Mouse (Mus musculus): ENCODE measurements at regions not wholly inside any gene's neighbourhood (a gene's known extent, or its start where the extent isn't known, plus 50 kb on each side); places are given as distances from the start of the nearest gene placed in this dataset.

- 95% methylated on average over 4 of the region's 4 CpGs for WGBS
- Histone ChIP-seq H3K4me3 (replicated peaks; ENCODE audit: insufficient read depth, low read depth, low read length) (no peak overlapping the region), H3K27me3 (ENCODE audit: control insufficient read depth, insufficient read depth, low read length) (no peaks in the 10 kb centered on the region), H3K4me1 (ENCODE audit: control insufficient read depth, insufficient read depth, low read length) (no peaks in the 10 kb centered on the region), H3K27ac (ENCODE audit: insufficient read depth, low read length) (no peak overlapping the region)
- TF ChIP-seq CTCF (IDR thresholded peaks at IDR 0.05; ENCODE audit: borderline replicate concordance, insufficient read depth, low read depth, low read length) (no peak), POLR2A (IDR thresholded peaks at IDR 0.05; ENCODE audit: borderline replicate concordance, insufficient read depth, low read length) (no peak)
- no peak for DNase-seq
Measured at GRCm38 (mm10) chr3:50674860-50675566, 231.6 kb upstream of the Slc7a11 start.

GRCm38 (mm10) chr3:50665316-50665715 is 221.9 kb upstream of the Slc7a11 start:
- 26% methylated on average over 6 of the region's 6 CpGs for WGBS

GRCm38 (mm10) chr3:50660966-50661365 is 217.6 kb upstream of the Slc7a11 start:
- TF ChIP-seq POLR2A (IDR thresholded peaks at IDR 0.05; ENCODE audit: borderline replicate concordance, insufficient read depth, low read length) (no peak), CTCF (IDR thresholded peaks at IDR 0.05; ENCODE audit: borderline replicate concordance, insufficient read depth, low read depth, low read length) (no peak)
- Histone ChIP-seq H3K27ac (ENCODE audit: insufficient read depth, low read length) (no peak overlapping the region), H3K4me1 (ENCODE audit: control insufficient read depth, insufficient read depth, low read length) (no peaks in the 10 kb centered on the region), H3K4me3 (replicated peaks; ENCODE audit: insufficient read depth, low read depth, low read length) (no peak overlapping the region), H3K27me3 (ENCODE audit: control insufficient read depth, insufficient read depth, low read length) (no peaks in the 10 kb centered on the region)
- WGBS = 34% methylated on average over 7 of the region's 7 CpGs
- no peak for DNase-seq

More at GRCm38 (mm10) chr3:50665316-50665715, 221.9 kb upstream of the Slc7a11 start:
- TF ChIP-seq POLR2A (IDR thresholded peaks at IDR 0.05; ENCODE audit: borderline replicate concordance, insufficient read depth, low read length) (no peak), CTCF (IDR thresholded peaks at IDR 0.05; ENCODE audit: borderline replicate concordance, insufficient read depth, low read depth, low read length) (no peak)
- Histone ChIP-seq H3K4me1 (ENCODE audit: control insufficient read depth, insufficient read depth, low read length) (no peaks in the 10 kb centered on the region), H3K4me3 (replicated peaks; ENCODE audit: insufficient read depth, low read depth, low read length) (no peak overlapping the region), H3K27ac (ENCODE audit: insufficient read depth, low read length) (no peak overlapping the region), H3K27me3 (ENCODE audit: control insufficient read depth, insufficient read depth, low read length) (no peaks in the 10 kb centered on the region)
- DNase-seq = no peak

DNA sequence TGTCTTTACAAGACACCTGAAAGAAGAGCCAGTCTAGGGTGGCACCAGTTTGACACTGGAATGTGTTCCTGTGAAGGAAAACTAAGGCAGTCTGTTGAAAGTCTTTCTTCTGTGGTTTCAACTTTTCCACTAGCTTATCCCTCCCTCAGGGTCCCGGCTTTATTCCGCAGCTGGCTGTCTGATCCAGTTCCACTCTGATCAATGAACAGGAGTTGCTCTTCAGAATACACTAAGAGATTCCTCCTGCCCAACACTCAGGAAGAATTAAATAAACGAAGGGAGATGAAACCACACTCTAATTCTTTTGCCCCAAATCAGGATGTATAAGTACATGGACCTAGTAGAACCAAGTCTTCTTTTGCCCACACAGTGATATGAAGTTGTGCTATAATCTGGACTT is 217.2 kb upstream of the Slc7a11 start:
- DNase-seq = no peak
- TF ChIP-seq CTCF (IDR thresholded peaks at IDR 0.05; ENCODE audit: borderline replicate concordance, insufficient read depth, low read depth, low read length) = no peak
- no peak for TF ChIP-seq POLR2A (IDR thresholded peaks at IDR 0.05; ENCODE audit: borderline replicate concordance, insufficient read depth, low read length)
- H3K4me3 ChIP-seq (replicated peaks; ENCODE audit: insufficient read depth, low read depth, low read length) = no peak overlapping the region
- no peak overlapping the region for H3K27ac ChIP-seq (ENCODE audit: insufficient read depth, low read length)
- 88% methylated on average over 3 of the region's 3 CpGs for WGBS
- no peaks in the 10 kb centered on the region for H3K27me3 ChIP-seq (ENCODE audit: control insufficient read depth, insufficient read depth, low read length)
- no peaks in the 10 kb centered on the region for H3K4me1 ChIP-seq (ENCODE audit: control insufficient read depth, insufficient read depth, low read length)

DNA sequence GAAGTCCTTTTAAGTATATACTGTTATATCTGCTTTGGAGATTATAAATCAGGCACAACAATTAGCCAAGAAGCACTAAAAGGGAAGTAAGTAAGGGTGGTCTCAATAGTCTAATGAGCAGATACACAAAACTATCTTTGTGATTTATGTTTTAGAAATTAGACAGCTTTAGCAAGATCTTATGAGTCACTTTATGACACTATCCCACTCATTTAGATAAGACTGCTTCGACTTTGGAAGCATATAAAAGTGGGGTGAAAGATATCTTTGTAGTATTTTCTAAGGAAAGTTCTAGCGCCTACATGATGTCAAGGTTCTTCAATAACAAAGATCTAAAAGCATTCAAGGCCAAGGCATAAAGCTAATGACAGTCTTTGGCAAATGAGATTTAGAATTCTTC is 214.5 kb upstream of the Slc7a11 start:
- Histone ChIP-seq H3K27me3 (ENCODE audit: control insufficient read depth, insufficient read depth, low read length) (no peaks in the 10 kb centered on the region), H3K4me3 (replicated peaks; ENCODE audit: insufficient read depth, low read depth, low read length) (no peak overlapping the region), H3K4me1 (ENCODE audit: control insufficient read depth, insufficient read depth, low read length) (no peaks in the 10 kb centered on the region), H3K27ac (ENCODE audit: insufficient read depth, low read length) (no peak overlapping the region)
- DNase-seq = no peak
- 89% methylated on average over 2 of the region's 2 CpGs for WGBS
- TF ChIP-seq CTCF (IDR thresholded peaks at IDR 0.05; ENCODE audit: borderline replicate concordance, insufficient read depth, low read depth, low read length) (no peak), POLR2A (IDR thresholded peaks at IDR 0.05; ENCODE audit: borderline replicate concordance, insufficient read depth, low read length) (no peak)

- no peak overlapping the region for H3K27ac ChIP-seq (ENCODE audit: insufficient read depth, low read length)
- H3K27me3 ChIP-seq (ENCODE audit: control insufficient read depth, insufficient read depth, low read length) = no peaks in the 10 kb centered on the region
- no peak overlapping the region for H3K4me3 ChIP-seq (replicated peaks; ENCODE audit: insufficient read depth, low read depth, low read length)
- no peak for DNase-seq
- no peaks in the 10 kb centered on the region for H3K4me1 ChIP-seq (ENCODE audit: control insufficient read depth, insufficient read depth, low read length)
- TF ChIP-seq POLR2A (IDR thresholded peaks at IDR 0.05; ENCODE audit: borderline replicate concordance, insufficient read depth, low read length) = no peak
- no peak for TF ChIP-seq CTCF (IDR thresholded peaks at IDR 0.05; ENCODE audit: borderline replicate concordance, insufficient read depth, low read depth, low read length)
- WGBS = 44% methylated on average over 2 of the region's 2 CpGs
Measured at GRCm38 (mm10) chr3:50654441-50654840, 211.0 kb upstream of the Slc7a11 start.

DNA sequence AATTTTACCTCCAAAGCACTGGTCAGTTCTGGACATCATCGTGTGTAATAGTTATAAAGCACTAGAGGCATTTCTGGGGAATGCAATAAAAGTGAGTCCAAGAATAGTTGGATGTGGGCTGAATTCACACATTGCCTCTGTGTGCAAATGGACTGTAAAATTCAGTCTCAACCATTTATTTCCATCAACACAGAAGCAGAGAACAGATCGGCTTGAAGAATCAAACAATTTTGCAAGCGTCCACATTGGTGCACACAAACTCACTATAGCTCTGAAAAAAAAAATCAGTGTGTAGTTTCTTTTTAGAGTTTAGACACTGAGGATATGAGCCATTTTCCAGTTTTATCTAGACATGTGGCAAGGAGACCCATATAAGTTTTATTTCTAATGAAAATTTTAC is 208.9 kb upstream of the Slc7a11 start:
- no peak for DNase-seq
- 92% methylated on average over 3 of the region's 3 CpGs for WGBS
- Histone ChIP-seq H3K4me1 (ENCODE audit: control insufficient read depth, insufficient read depth, low read length) (no peaks in the 10 kb centered on the region), H3K27ac (ENCODE audit: insufficient read depth, low read length) (no peak overlapping the region), H3K27me3 (ENCODE audit: control insufficient read depth, insufficient read depth, low read length) (no peaks in the 10 kb centered on the region), H3K4me3 (replicated peaks; ENCODE audit: insufficient read depth, low read depth, low read length) (no peak overlapping the region)
- TF ChIP-seq CTCF (IDR thresholded peaks at IDR 0.05; ENCODE audit: borderline replicate concordance, insufficient read depth, low read depth, low read length) = no peak
- TF ChIP-seq POLR2A (IDR thresholded peaks at IDR 0.05; ENCODE audit: borderline replicate concordance, insufficient read depth, low read length) = no peak

- DNase-seq = no peak
- Histone ChIP-seq H3K4me1 (ENCODE audit: control insufficient read depth, insufficient read depth, low read length) (no peaks in the 10 kb centered on the region), H3K4me3 (replicated peaks; ENCODE audit: insufficient read depth, low read depth, low read length) (no peak overlapping the region), H3K27me3 (ENCODE audit: control insufficient read depth, insufficient read depth, low read length) (no peaks in the 10 kb centered on the region), H3K27ac (ENCODE audit: insufficient read depth, low read length) (no peak overlapping the region)
- TF ChIP-seq POLR2A (IDR thresholded peaks at IDR 0.05; ENCODE audit: borderline replicate concordance, insufficient read depth, low read length) (no peak), CTCF (IDR thresholded peaks at IDR 0.05; ENCODE audit: borderline replicate concordance, insufficient read depth, low read depth, low read length) (no peak)
- 31% methylated on average over 2 of the region's 2 CpGs for WGBS
Measured at GRCm38 (mm10) chr3:50643068-50643467, 199.7 kb upstream of the Slc7a11 start.
